Mouse (Mus musculus) myocyte (in vitro differentiated cells): ENCODE results near the gene Plac8.

Experiments used
- CEBPB ChIP-seq: IDR thresholded peaks from 2 replicates; pipeline ENCODE4 v1.6.1; 2011; ENCODE audit warnings: mild to moderate bottlenecking, moderate library complexity; ENCODE audit not compliant: poor library complexity, insufficient read depth, severe bottlenecking
- MAX ChIP-seq: IDR thresholded peaks from one replicate; pipeline ENCODE4 v1.6.1; 2011; ENCODE audit warnings: low read depth, mild to moderate bottlenecking, control low read depth
- MYOD1 ChIP-seq, 3 experiments: IDR thresholded peaks; one replicate each; pipeline ENCODE4 v1.6.1; 2011; ENCODE audit warnings: control low read depth in 2 of 3, low read depth in 2 of 3, mild to moderate bottlenecking in 2 of 3, moderate library complexity in 1 of 3; ENCODE audit not compliant: insufficient read length in 2 of 3, control insufficient read depth in 1 of 3
- MYOG ChIP-seq, 3 experiments: IDR thresholded peaks; one replicate each; pipeline ENCODE4 v1.6.1; 2011; ENCODE audit warnings: control low read depth in 2 of 3, low read depth in 2 of 3, mild to moderate bottlenecking in 2 of 3; ENCODE audit not compliant: insufficient read length in 2 of 3, control insufficient read depth in 1 of 3, insufficient read depth in 1 of 3
- POLR2A ChIP-seq: IDR thresholded peaks from one replicate; pipeline ENCODE4 v1.6.1; 2011; ENCODE audit warnings: low read depth, mild to moderate bottlenecking, control low read depth, moderate library complexity; ENCODE audit not compliant: insufficient read length
- POLR2AphosphoS2 ChIP-seq: IDR thresholded peaks from one replicate; pipeline ENCODE4 v1.6.1; 2011; ENCODE audit warnings: low read depth, control low read depth; ENCODE audit not compliant: insufficient read length
- USF1 ChIP-seq: IDR thresholded peaks from one replicate; pipeline ENCODE4 v1.6.1; 2011; ENCODE audit warnings: low read depth, mild to moderate bottlenecking, control low read depth, moderate library complexity

DNA sequence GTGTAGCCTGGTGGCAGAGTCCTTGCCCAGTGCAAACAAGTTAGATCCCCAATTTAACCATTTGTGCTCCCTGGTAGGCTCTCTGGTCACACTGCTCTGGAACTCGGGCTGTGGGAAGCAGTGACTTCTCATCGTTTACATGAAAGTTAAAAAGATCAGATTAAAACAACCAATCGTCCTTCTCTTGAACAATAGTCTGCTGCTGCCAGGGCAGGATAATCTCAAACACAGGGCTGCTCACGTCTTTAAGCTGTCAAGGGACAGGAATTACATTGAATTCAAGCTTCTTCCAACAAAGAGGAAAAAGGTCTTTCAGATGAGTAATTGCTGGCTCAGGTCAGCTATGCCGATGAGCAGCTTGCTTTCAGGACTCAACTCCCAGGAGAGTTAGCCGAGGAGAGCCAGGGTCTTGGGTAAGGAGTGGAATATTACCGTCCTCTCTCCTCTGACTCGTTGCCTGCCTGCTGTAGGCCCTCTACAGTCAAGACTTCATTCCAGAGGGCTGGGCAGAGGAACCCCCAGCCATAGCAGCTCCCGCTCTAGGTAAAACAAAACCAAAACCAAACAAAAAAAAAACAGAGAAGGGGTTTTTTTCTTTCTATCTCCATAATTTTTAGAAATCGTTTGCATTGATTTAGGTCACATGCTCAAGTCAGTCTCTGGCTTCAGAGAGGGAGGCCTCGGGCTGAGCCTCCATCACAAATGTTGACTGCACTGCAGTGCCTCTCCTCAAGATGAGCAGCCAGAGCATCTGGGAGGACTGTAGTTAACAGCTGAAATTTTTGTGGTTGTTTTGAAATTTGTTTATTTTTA, 9.8 kb upstream of the Plac8 start:
- TF ChIP-seq POLR2A, result no peak
- no peak for TF ChIP-seq MYOG (IDR thresholded peaks at IDR 0.05; ENCODE audit: control insufficient read depth in 1 of 3, insufficient read depth in 1 of 3, insufficient read length in 2 of 3, low read depth in 2 of 3)
- TF ChIP-seq CEBPB, result no peak
- TF ChIP-seq MAX, result no peak
- TF ChIP-seq USF1, result no peak
- no peak for TF ChIP-seq POLR2AphosphoS2
- TF ChIP-seq MYOD1 (IDR thresholded peaks at IDR 0.05; ENCODE audit: control insufficient read depth in 1 of 3, insufficient read length in 2 of 3, low read depth in 2 of 3), result no peak
